Mouse (Mus musculus) T-cell, adult 66 days (primary cell): ENCODE data around the gene Lrfn3. TPM values are rescaled to one million over a fixed set of nuclear protein-coding genes. Genes with fewer than 3 reads are reported as not detected.

Experiments
- total RNA-seq, 2 experiments: library from RNA; stranded (reverse); gene quantifications; 3 replicates in 1 of 2; 4 replicates in 1 of 2; pipeline ENCODE4 v1.2.4; 2023

Gene Lrfn3
- total RNA-seq = not detected

DNA sequence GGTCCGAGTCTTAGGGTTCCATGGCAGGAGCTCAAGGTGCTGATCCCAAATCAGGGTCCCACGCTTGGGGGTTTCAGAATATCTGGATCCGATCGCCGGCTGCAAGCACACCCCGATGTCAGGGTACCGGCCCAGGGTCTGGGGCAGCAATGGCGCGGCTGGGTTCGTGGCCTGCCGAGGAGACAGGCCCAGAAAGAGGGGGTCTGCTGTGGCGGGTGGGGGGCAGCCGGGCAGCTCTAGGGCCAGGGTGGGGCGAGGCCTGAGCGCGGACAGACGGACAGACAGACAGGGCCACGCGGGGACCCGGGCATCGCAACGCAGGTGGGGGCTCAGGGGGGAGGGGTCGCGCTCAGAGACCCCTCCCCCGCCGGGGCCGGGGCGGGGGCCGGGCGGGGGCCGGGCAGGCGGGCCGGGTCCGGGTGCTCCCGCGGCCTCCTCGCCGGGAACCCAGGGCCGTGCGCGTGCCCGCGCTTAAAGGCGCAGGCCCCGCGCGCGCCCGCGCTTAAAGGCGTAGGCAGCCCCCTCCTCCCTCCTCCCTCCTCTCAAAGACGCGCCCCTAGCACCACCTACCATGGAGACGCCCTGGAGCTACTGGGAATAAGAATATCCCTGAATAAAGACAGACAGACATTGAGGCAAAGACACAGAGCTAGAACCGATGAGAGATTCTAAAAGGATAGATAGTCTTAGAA lies at the start of gene Lrfn3:
Gene Lrfn3, minus strand, starts transcription at position 121 of the 692 bp plus-strand sequence.

DNA sequence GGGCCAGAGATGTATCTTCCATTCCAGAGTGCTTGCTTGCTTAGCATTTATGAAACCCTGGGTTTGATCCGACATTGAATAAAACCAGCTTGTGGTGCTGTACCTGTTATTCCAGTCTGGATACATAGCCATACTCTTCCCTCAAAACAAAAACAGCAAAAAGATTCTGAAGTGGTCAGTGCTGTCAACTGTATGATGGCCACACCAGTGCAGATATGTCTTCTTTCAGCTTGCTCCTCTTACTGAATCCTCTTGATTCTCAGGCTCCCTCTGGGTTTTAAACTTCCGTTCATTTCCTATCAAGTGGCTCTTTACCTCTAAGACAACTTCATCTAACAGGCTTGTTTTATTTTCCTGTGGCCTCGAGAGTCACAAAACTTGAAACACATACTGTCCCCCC lies 38.8 kb downstream of the Lrfn3 start, which contains the start of gene Sdhaf1:
Gene Sdhaf1, minus strand, starts transcription at position 101 of the 400 bp plus-strand sequence.

DNA sequence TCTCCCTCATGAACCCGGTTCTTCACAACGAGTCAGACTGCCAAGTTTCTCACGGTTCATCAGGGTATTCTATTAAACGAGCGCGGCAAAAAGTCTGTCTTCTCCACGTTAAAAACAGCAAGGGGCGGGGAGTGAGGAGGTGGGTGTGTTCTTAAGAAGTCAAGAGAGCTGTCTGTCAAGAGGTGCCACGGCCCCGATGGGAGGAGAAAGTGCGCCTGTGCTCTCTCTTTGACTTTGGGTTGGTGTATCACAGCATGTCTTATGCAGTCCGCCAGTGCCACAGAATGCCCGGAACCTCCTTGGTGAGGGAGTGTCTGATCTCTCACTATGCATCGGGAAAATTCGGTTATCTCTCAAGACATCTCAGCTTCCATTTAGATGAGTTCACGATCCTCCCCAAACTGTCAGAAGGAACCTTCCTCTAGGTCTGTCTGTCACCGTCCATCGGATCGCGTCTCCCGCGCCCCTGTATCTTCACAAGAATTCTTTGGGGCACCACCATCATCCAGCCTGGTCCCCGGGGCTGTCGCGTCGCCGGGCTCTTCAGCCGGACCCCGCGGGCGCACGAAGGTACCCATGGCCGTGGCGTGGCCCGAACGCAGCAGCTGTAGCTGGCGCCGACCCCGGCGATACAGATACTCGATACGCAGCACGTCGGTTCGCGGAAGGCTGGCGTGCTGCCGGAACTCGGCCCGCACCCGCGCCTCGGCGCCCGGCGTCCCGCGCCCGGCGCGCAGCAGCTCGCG lies 40.9 kb downstream of the Lrfn3 start, which contains the start of gene E130208F15Rik:
Gene E130208F15Rik, plus strand, starts transcription at position 202 of the 746 bp plus-strand sequence.

DNA sequence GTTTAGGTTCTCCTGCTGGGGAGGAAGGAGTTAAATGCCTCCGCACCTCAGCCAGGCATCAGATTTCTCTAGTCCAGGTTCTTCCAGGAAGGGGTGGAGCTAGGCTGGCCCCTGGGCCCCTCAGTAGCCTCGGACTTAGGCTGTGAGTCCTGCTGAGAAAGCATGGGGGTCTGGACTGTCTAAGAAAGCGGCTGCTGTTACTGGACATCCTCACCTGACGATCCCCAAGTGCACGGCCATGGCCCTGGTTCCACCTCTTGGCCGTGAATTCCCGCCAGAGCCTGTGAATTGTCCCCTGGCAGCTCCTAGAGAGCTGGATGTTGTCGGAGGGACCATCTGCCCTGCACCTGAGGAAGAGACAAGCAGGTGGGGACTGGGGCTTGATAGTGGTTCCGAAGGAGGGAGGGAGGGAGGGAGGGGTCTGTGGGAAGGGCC lies 47.8 kb downstream of the Lrfn3 start, which contains the start of gene Syne4:
Gene Syne4, plus strand, starts transcription at position 87 of the 435 bp plus-strand sequence.

DNA sequence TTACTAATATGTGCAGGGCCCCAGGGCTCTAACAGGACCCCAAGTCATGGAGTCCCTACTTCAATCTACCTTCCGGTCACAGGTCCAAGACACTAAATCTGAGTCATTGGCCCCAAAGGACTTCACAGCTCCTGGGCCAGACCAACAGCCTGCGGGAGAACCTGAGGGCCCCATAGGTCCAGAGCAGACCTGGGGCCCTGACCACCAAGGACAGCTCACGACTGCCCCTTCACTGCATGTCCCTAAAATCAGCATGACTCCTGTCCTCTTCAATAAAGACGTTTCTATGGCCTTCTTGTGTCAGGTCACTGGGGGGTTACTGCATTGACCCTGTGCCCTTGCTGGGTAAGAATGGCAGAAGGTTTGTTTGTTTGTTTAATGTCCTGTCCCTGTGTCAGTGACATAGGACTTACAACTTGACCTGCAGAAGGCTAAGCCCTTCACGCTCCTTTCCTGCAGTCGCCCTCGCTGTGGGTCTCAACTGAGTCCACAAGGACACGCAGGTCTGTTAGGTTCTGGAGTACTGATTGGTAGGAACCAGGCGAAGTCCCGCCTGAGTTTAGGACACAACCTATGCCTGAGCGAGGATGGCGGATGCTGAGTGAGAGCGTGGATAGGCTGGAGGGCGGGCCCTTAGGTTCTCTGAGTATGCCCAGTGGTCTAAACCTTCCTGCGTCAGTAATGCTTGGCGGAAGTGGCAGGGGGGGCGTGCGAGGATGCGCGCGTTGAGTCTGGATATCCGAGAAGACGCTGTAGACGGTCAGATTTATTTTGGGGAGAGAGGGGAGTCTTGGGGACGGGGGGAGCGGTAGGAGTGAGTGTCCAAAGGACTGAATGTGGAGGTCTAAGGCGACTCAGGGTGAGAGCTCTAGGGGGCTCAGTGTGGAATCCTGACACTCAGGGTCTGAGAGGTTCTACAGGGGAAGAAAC lies 54.2 kb downstream of the Lrfn3 start, which contains the start of gene Alkbh6:
Gene Alkbh6, plus strand, starts transcription at position 642 of the 930 bp plus-strand sequence.

Other genes with a start within 250 kb of the Lrfn3 start
- 10 to 100 TPM; 11.6 to 16.6 TPM for gene Zfp382, start 240.8 kb downstream of the Lrfn3 start, total RNA-seq
- 10 to 100 TPM; 53.4 to 56.2 TPM for gene Zfp146, start 193.0 kb downstream of the Lrfn3 start, total RNA-seq
- gene Cox7a1, start 178.6 kb downstream of the Lrfn3 start, total RNA-seq = 1 to 10 TPM in 1 of 2 experiments, not detected in 1; 1.8 TPM
- gene Capns1, start 164.0 kb downstream of the Lrfn3 start, total RNA-seq = 100 to 1,000 TPM; 155 to 167 TPM
- gene Polr2i, start 130.8 kb downstream of the Lrfn3 start, total RNA-seq = 10 to 100 TPM; 35.1 to 43.9 TPM
- gene Tbcb, start 130.5 kb downstream of the Lrfn3 start, total RNA-seq = 10 to 100 TPM; 26.0 to 27.3 TPM
- not detected for gene Ovol3, start 127.0 kb downstream of the Lrfn3 start, total RNA-seq
- gene Thap8, start 82.7 kb downstream of the Lrfn3 start, total RNA-seq = 1 to 10 TPM in 1 of 2 experiments, under 1 TPM in 1; 0.44 to 1.3 TPM
- 1 to 10 TPM; 4.0 to 8.4 TPM for gene Wdr62, start 82.4 kb downstream of the Lrfn3 start, total RNA-seq
- under 1 TPM; 0.64 to 0.65 TPM for gene Clip3, start 71.0 kb downstream of the Lrfn3 start, total RNA-seq
- 10 to 100 TPM; 39.8 to 42.3 TPM for gene Alkbh6, start 54.1 kb downstream of the Lrfn3 start, total RNA-seq
- 1 to 10 TPM; 5.5 to 6.3 TPM for gene Syne4, start 48.0 kb downstream of the Lrfn3 start, total RNA-seq
- gene E130208F15Rik, start 41.0 kb downstream of the Lrfn3 start, total RNA-seq = 1 to 10 TPM; 6.6 to 9.5 TPM
- 10 to 100 TPM in 1 of 2 experiments, 1 to 10 TPM in 1; 8.8 to 11.4 TPM for gene Sdhaf1, start 38.9 kb downstream of the Lrfn3 start, total RNA-seq
- gene Tyrobp, start 51.0 kb upstream of the Lrfn3 start, total RNA-seq = 10 to 100 TPM; 10.7 to 27.3 TPM
- gene Hcst, start 57.1 kb upstream of the Lrfn3 start, total RNA-seq = 100 to 1,000 TPM; 185 to 201 TPM
- 10 to 100 TPM; 40.1 to 45.7 TPM for gene Nfkbid, start 59.0 kb upstream of the Lrfn3 start, total RNA-seq
- gene Aplp1, start 82.8 kb upstream of the Lrfn3 start, total RNA-seq = 1 to 10 TPM; 3.8 to 4.3 TPM
- gene Kirrel2, start 94.9 kb upstream of the Lrfn3 start, total RNA-seq = not detected
- gene Nphs1, start 95.5 kb upstream of the Lrfn3 start, total RNA-seq = not detected
- not detected for gene Prodh2, start 130.8 kb upstream of the Lrfn3 start, total RNA-seq
- 1 to 10 TPM; 3.3 to 6.3 TPM for gene Arhgap33, start 172.3 kb upstream of the Lrfn3 start, total RNA-seq
- gene Hspb6, start 189.4 kb upstream of the Lrfn3 start, total RNA-seq = 1 to 10 TPM; 2.0 to 2.3 TPM
- 10 to 100 TPM; 15.1 to 19.7 TPM for gene Proser3, start 189.5 kb upstream of the Lrfn3 start, total RNA-seq
- gene Lin37, start 197.1 kb upstream of the Lrfn3 start, total RNA-seq = 10 to 100 TPM; 38.3 to 46.3 TPM
- gene U2af1l4, start 200.5 kb upstream of the Lrfn3 start, total RNA-seq = 10 to 100 TPM; 74.3 to 75.7 TPM
- 10 to 100 TPM; 24.2 to 32.0 TPM for gene Gm49396, start 200.6 kb upstream of the Lrfn3 start, total RNA-seq
- 100 to 1,000 TPM; 127 to 151 TPM for gene Psenen, start 200.9 kb upstream of the Lrfn3 start, total RNA-seq
- gene Igflr1, start 202.7 kb upstream of the Lrfn3 start, total RNA-seq = 10 to 100 TPM; 44.6 to 51.3 TPM
- gene Kmt2b, start 226.0 kb upstream of the Lrfn3 start, total RNA-seq = 100 to 1,000 TPM; 136 to 141 TPM
- gene Zbtb32, start 236.1 kb upstream of the Lrfn3 start, total RNA-seq = 1 to 10 TPM; 3.0 to 3.5 TPM